Mouse (Mus musculus) megakaryocyte, embryonic 14.5 days (primary cell): ENCODE measurements around the gene C1qtnf5.

Experiments
- FLI1 ChIP-seq: IDR thresholded peaks from 2 replicates; pipeline ENCODE4 v1.6.1; 2012; ENCODE audit warnings: low read length, inconsistent platforms, mixed read lengths
- GATA1 ChIP-seq: IDR thresholded peaks from 3 replicates; pipeline ENCODE4 v1.6.1; 2012; ENCODE audit warnings: mixed read lengths, low read length, inconsistent platforms, borderline replicate concordance

DNA sequence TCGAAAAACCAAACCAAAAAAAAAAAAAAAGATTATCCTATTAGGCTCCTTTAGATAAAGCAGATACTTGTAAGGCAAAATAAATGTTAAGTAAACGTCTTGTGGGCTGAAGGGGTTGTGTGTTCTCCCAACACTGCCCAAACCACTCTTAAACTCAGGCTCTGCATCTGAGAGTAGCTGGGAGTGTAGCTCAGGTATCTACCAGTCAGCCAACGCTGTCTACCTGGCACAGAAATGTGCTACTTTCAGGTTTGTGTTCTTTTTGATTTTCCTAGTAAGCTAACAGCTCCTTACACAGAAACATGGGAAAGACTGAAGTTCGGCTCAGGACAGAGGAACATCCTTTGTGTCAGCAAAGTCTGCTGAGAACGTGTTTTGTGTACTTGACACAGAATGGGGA is 25.2 kb downstream of the C1qtnf5 start:
- TF ChIP-seq GATA1 (no peak), FLI1 (no peak)
